18 mouse cellular contexts compared by ENCODE assay signal in genomic region chr3:84923256-84923655, GRCm38 (mm10).
"Had no signal": no experiment of that assay in that cellular context is flagged by ENCODE, and none has a peak within 500 bp of the region (broad histone marks: within the 10 kb centered on the region; RNA-seq: fewer than 3 reads in every experiment).

No protein-coding gene starts in this region.

- H3K4me2 ChIP-seq: limb, embryonic 12.5 days; liver, embryonic 13.5 days; lung, embryonic 15.5 days; midbrain, embryonic 11.5 days; midbrain, embryonic 15.5 days; neural tube, embryonic 13.5 days had no signal

- DNase-seq: kidney, adult 8-10 months; kidney, postnatal 36 days; layer of hippocampus, adult 9-11 months; liver; liver, embryonic 13.5 days; liver, postnatal 0 days; retina, postnatal 1 day; right cerebral cortex, postnatal 4 days; spleen, adult 18-20 months; thymus, postnatal 4 days had no signal

- H3K36me3 ChIP-seq: limb, embryonic 12.5 days; liver, embryonic 13.5 days; lung, embryonic 15.5 days; midbrain, embryonic 15.5 days; neural tube, embryonic 13.5 days had no signal

- H3K9ac ChIP-seq: limb, embryonic 12.5 days; liver, embryonic 13.5 days; liver, postnatal 0 days; lung, embryonic 15.5 days; midbrain, embryonic 15.5 days; neural tube, embryonic 13.5 days had no signal

- ATAC-seq: liver, postnatal 0 days; midbrain, embryonic 15.5 days had no signal

- H3K27ac ChIP-seq: kidney, postnatal 0 days; limb, embryonic 12.5 days; liver, embryonic 13.5 days; lung, embryonic 15.5 days; macrophage; midbrain, embryonic 15.5 days; neural tube, embryonic 13.5 days had no signal

- H3K4me1 ChIP-seq: limb, embryonic 12.5 days; midbrain, embryonic 15.5 days had no signal

- H3K4me3 ChIP-seq: limb, embryonic 12.5 days; liver, embryonic 13.5 days; lung, embryonic 15.5 days; megakaryocyte, embryonic 14.5 days; midbrain, embryonic 15.5 days; neural tube, embryonic 13.5 days had no signal

- H3K27me3 ChIP-seq: limb, embryonic 12.5 days; liver, embryonic 13.5 days; lung, embryonic 15.5 days; megakaryocyte, embryonic 14.5 days; midbrain, embryonic 15.5 days; neural tube, embryonic 13.5 days had no signal

- H3K9me3 ChIP-seq: limb, embryonic 12.5 days; liver, embryonic 13.5 days; lung, embryonic 15.5 days; megakaryocyte, embryonic 14.5 days; midbrain, embryonic 15.5 days; neural tube, embryonic 13.5 days had no signal
